Comparison of ENCODE assay signal across 18 mouse cellular contexts in genomic region chr1:105563821-105564220, GRCm38 (mm10).
A peak's percentile ranks its signal among the peaks of the same experiment; 100 is the strongest.
DNase-seq lines count a peak whose midpoint lies in the region; ATAC-seq and TF ChIP-seq lines count a peak whose summit lies in the region.
"Had no signal": no experiment of that assay in that cellular context is flagged by ENCODE, and none has a peak within 500 bp of the region (broad histone marks: within the 10 kb centered on the region; RNA-seq: fewer than 3 reads in every experiment).

No protein-coding gene starts in this region.

- H3K27me3 ChIP-seq in heart, adult 2 months (ENCODE audit: control insufficient read depth, insufficient read depth, low read length), result no peaks in the 10 kb centered on the region
- H3K27me3 ChIP-seq in lung, postnatal 0 days (replicated peaks; ENCODE audit: insufficient read depth, low read length), result no peaks in the 10 kb centered on the region
- no peaks in the 10 kb centered on the region for H3K27me3 ChIP-seq in stomach, postnatal 0 days (ENCODE audit: control insufficient read depth, insufficient read depth, low read length)
- no peaks in the 10 kb centered on the region for H3K27me3 ChIP-seq in forebrain, embryonic 14.5 days (replicated peaks; ENCODE audit: control insufficient read depth, insufficient read depth, low read length)
- H3K27me3 ChIP-seq in midbrain, embryonic 15.5 days (replicated peaks), result no peaks in the 10 kb centered on the region
- H3K27me3 ChIP-seq: forebrain, embryonic 15.5 days; heart, embryonic 13.5 days; kidney, embryonic 15.5 days; liver, embryonic 15.5 days; Patski had no signal

- no peaks in the 10 kb centered on the region for H3K79me2 ChIP-seq in heart, adult 2 months (replicated peaks; ENCODE audit: control insufficient read depth, insufficient read depth, low read length)

- TF ChIP-seq POLR2A in heart, adult 2 months (IDR thresholded peaks at IDR 0.05; ENCODE audit: insufficient read depth, low read depth, low read length), result no peak
- no peak for TF ChIP-seq POLR2A in lung, adult 2 months (IDR thresholded peaks at IDR 0.05; ENCODE audit: borderline replicate concordance, extremely low read depth, low read depth, low read length)

- H3K4me2 ChIP-seq in lung, postnatal 0 days (replicated peaks; ENCODE audit: low read depth, low read length), result no peak overlapping the region
- no peak overlapping the region for H3K4me2 ChIP-seq in stomach, postnatal 0 days (replicated peaks; ENCODE audit: low read depth)
- no peak overlapping the region for H3K4me2 ChIP-seq in forebrain, embryonic 14.5 days (ENCODE audit: low read length)
- H3K4me2 ChIP-seq in midbrain, embryonic 15.5 days, result no peak overlapping the region
- H3K4me2 ChIP-seq: forebrain, embryonic 15.5 days; heart, embryonic 13.5 days; kidney, embryonic 15.5 days; liver, embryonic 15.5 days had no signal

- no peak for DNase-seq in heart, adult 2 months
- no peak for DNase-seq in heart, postnatal 10 days
- no peak for DNase-seq in lung, postnatal 0 days (ENCODE audit: low spot score)
- DNase-seq in lung, adult 2 months, result no peak
- peak; percentile 4 for DNase-seq in brain, adult 2 months (ENCODE audit: low read depth, low spot score)
- DNase-seq in stomach, postnatal 0 days (ENCODE audit: low spot score), result no peak
- DNase-seq in forebrain, embryonic 14.5 days (ENCODE audit: low spot score), result no peak
- DNase-seq: cerebellum, adult 9-11 months; embryo, embryonic 11 days; heart, postnatal 4 days; left cerebral cortex, postnatal 4 days; thymus, adult 18-20 months had no signal

- ATAC-seq in lung, postnatal 0 days, result no peak
- no peak for ATAC-seq in stomach, postnatal 0 days (ENCODE audit: low FRiP score, low TSS enrichment)
- ATAC-seq in forebrain, embryonic 14.5 days, result no peak
- no peak for ATAC-seq in midbrain, embryonic 15.5 days (replicated peaks)
- ATAC-seq: forebrain, embryonic 15.5 days; Patski had no signal

- H3K27ac ChIP-seq in heart, adult 2 months, result no peak overlapping the region
- H3K27ac ChIP-seq in lung, postnatal 0 days (ENCODE audit: low read length), result no peak overlapping the region
- H3K27ac ChIP-seq in stomach, postnatal 0 days (replicated peaks), result no peak overlapping the region
- H3K27ac ChIP-seq in forebrain, embryonic 14.5 days (ENCODE audit: low read depth, low read length), result no peak overlapping the region
- H3K27ac ChIP-seq in midbrain, embryonic 15.5 days, result no peak overlapping the region
- H3K27ac ChIP-seq: forebrain, embryonic 15.5 days; heart, embryonic 13.5 days; kidney, embryonic 15.5 days; liver, embryonic 15.5 days had no signal

- intact Hi-C loops in heart, adult 2 months (cut with DNase I), result no loop called here
- intact Hi-C loops in heart, postnatal 10 days (cut with DNase I), result no loop called here

- WGBS in heart, adult 2 months, result 96% methylated on average over 2 of the region's 2 CpGs
- WGBS in lung, postnatal 0 days, result 84% methylated on average over 2 of the region's 2 CpGs
- WGBS in lung, adult 2 months, result 88% methylated on average over 2 of the region's 2 CpGs
- WGBS in stomach, postnatal 0 days, result 86% methylated on average over 2 of the region's 2 CpGs
- WGBS in forebrain, embryonic 14.5 days, result 84% methylated on average over 2 of the region's 2 CpGs
- WGBS in midbrain, embryonic 15.5 days, result 90% methylated on average over 2 of the region's 2 CpGs

- no peaks in the 10 kb centered on the region for H3K4me1 ChIP-seq in heart, adult 2 months (ENCODE audit: control insufficient read depth, insufficient read depth, low read length)
- no peaks in the 10 kb centered on the region for H3K4me1 ChIP-seq in lung, postnatal 0 days (ENCODE audit: insufficient read depth, low read depth, low read length)
- no peaks in the 10 kb centered on the region for H3K4me1 ChIP-seq in lung, adult 2 months (ENCODE audit: control insufficient read depth, insufficient read depth, low read length)
- no peaks in the 10 kb centered on the region for H3K4me1 ChIP-seq in stomach, postnatal 0 days (replicated peaks; ENCODE audit: control insufficient read depth, insufficient read depth)
- no peaks in the 10 kb centered on the region for H3K4me1 ChIP-seq in forebrain, embryonic 14.5 days (ENCODE audit: control insufficient read depth, insufficient read depth, low read length)
- H3K4me1 ChIP-seq in midbrain, embryonic 15.5 days, result no peaks in the 10 kb centered on the region
- H3K4me1 ChIP-seq: forebrain, embryonic 15.5 days; heart, embryonic 13.5 days; kidney, embryonic 15.5 days had no signal

- TF ChIP-seq EP300 in heart, adult 2 months (IDR thresholded peaks at IDR 0.05; ENCODE audit: insufficient read depth, low read depth, low read length), result no peak
- no peak for TF ChIP-seq EP300 in lung, postnatal 0 days (IDR thresholded peaks at IDR 0.05)
- no peak for TF ChIP-seq EP300 in stomach, postnatal 0 days (optimal IDR thresholded peaks at IDR 0.05)

- H3K9me3 ChIP-seq in lung, postnatal 0 days (ENCODE audit: low read length), result no peaks in the 10 kb centered on the region
- no peaks in the 10 kb centered on the region for H3K9me3 ChIP-seq in stomach, postnatal 0 days (ENCODE audit: control insufficient read depth, low read length)
- no peaks in the 10 kb centered on the region for H3K9me3 ChIP-seq in forebrain, embryonic 14.5 days (replicated peaks; ENCODE audit: control insufficient read depth, low read length)
- H3K9me3 ChIP-seq in midbrain, embryonic 15.5 days, result no peaks in the 10 kb centered on the region
- H3K9me3 ChIP-seq: forebrain, embryonic 15.5 days; heart, embryonic 13.5 days; kidney, embryonic 15.5 days; liver, embryonic 15.5 days had no signal

- no peak overlapping the region for H3K9ac ChIP-seq in heart, adult 2 months (ENCODE audit: low read depth, low read length)
- no peak overlapping the region for H3K9ac ChIP-seq in lung, postnatal 0 days (replicated peaks; ENCODE audit: low read depth)
- H3K9ac ChIP-seq in stomach, postnatal 0 days (ENCODE audit: low read length), result no peak overlapping the region
- no peak overlapping the region for H3K9ac ChIP-seq in forebrain, embryonic 14.5 days (ENCODE audit: low read length)
- no peak overlapping the region for H3K9ac ChIP-seq in midbrain, embryonic 15.5 days
- H3K9ac ChIP-seq: forebrain, embryonic 15.5 days; heart, embryonic 13.5 days; kidney, embryonic 15.5 days; liver, embryonic 15.5 days had no signal

- no peaks in the 10 kb centered on the region for H3K36me3 ChIP-seq in heart, adult 2 months (ENCODE audit: control insufficient read depth, insufficient read depth, low read length)
- no peaks in the 10 kb centered on the region for H3K36me3 ChIP-seq in lung, postnatal 0 days (ENCODE audit: insufficient read depth, low read length)
- H3K36me3 ChIP-seq in stomach, postnatal 0 days (ENCODE audit: control insufficient read depth, insufficient read depth, low read length), result no peaks in the 10 kb centered on the region
- no peaks in the 10 kb centered on the region for H3K36me3 ChIP-seq in forebrain, embryonic 14.5 days (ENCODE audit: control insufficient read depth, insufficient read depth, low read length)
- H3K36me3 ChIP-seq in midbrain, embryonic 15.5 days (replicated peaks), result peaks cover 7% of the 10 kb centered on the region; the same call in 1 of the 2 replicates

- H3K4me3 ChIP-seq in heart, adult 2 months, result no peak overlapping the region
- no peak overlapping the region for H3K4me3 ChIP-seq in lung, postnatal 0 days (ENCODE audit: low read depth, low read length)
- no peak overlapping the region for H3K4me3 ChIP-seq in lung, adult 2 months (replicated peaks; ENCODE audit: extremely low read depth, low read depth, low read length)
- no peak overlapping the region for H3K4me3 ChIP-seq in stomach, postnatal 0 days (ENCODE audit: low read depth, low read length)
- H3K4me3 ChIP-seq in forebrain, embryonic 14.5 days (ENCODE audit: low read depth, low read length), result no peak overlapping the region
- H3K4me3 ChIP-seq in midbrain, embryonic 15.5 days, result no peak overlapping the region
- H3K4me3 ChIP-seq: forebrain, embryonic 15.5 days; heart, embryonic 13.5 days; kidney, embryonic 15.5 days; liver, embryonic 15.5 days had no signal

- peak; percentile 19; the same call in 1 of the 2 replicates for TF ChIP-seq CTCF in heart, adult 2 months (IDR thresholded peaks at IDR 0.05)
- TF ChIP-seq CTCF in lung, postnatal 0 days (IDR thresholded peaks at IDR 0.05), result peak; percentile 36; the same call in 1 of the 2 replicates
- TF ChIP-seq CTCF in lung, adult 2 months (IDR thresholded peaks at IDR 0.05; ENCODE audit: insufficient read depth, low read length), result no peak
- TF ChIP-seq CTCF in stomach, postnatal 0 days (IDR thresholded peaks at IDR 0.05; ENCODE audit: low read depth), result peak; percentile 41
